Mouse (Mus musculus) erythroid progenitor cell, adult 5-6 weeks (primary cell): ENCODE results near the gene 2210011C24Rik. TPM values are rescaled to one million over a fixed set of nuclear protein-coding genes. Genes with fewer than 3 reads are reported as not detected.
A peak's percentile ranks its signal among the peaks of the same experiment; 100 is the strongest.

ENCODE experiments used
- ATAC-seq: replicated peaks from 2 replicates; pipeline ENCODE4 v1.8.0; 2016; ENCODE audit warnings: moderate number of reproducible peaks, mild to moderate bottlenecking, moderate TSS enrichment, inconsistent platforms; ENCODE audit not compliant: poor library complexity, low FRiP score, severe bottlenecking
- total RNA-seq, 2 experiments: library from RNA; stranded (forward) in 1 of 2; stranded (reverse) in 1 of 2; fragments of 150-400 nt in 1 of 2; fragments of 186-747, 209-891 nt in 1 of 2; gene quantifications; 2 replicates each; pipeline versions ENCODE4 v1.2.3 to v1.2.4; 2015 to 2017; ENCODE audit warnings: low replicate concordance in 2 of 2

2210011C24Rik gene
- not detected in 2 replicates for total RNA-seq (2015; ENCODE audit: low replicate concordance)
- not detected in 2 replicates for total RNA-seq (2017; ENCODE audit: low replicate concordance)

DNA sequence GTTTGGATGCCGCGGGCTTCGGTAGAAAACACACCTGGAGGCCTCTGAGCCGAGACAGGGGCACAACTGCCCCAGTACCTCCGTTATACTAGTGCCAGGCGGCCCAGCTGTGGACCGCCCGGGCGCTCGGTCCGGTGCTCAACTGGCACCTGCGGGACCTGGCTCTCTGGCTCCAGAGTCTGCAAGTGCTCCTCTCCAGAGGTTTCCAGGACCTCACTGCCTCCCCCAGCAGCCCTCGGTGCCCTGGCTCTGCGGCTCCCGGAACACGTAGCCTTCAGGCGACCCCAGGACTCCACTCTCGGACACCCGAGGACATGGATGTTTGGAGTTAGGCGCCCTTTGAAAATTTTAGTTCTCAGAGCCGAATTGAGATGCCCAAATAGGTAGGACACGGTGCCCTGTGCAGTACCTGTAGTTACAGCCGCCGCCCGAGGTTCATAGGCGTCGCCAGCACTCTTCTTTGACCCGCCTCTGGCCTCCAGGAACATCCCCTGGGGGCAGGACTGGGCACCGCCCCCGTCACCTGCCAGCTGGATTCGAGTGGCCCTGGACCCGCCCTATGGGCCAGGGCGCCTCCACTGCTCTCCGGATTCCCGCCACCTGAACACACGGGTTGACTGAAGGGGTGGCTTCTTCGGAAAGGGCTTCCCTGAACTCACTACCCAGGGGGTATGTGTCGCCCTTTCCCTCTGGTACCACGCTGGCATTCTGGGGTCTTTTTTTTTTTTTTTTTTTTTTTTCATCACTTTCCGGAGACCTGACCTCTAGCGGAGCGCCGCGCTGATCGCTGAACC is at the start of gene 2210011C24Rik:
Gene 2210011C24Rik (minus strand): TSS at position 467 of the 794 bp plus-strand sequence.
- no peak for ATAC-seq

DNA sequence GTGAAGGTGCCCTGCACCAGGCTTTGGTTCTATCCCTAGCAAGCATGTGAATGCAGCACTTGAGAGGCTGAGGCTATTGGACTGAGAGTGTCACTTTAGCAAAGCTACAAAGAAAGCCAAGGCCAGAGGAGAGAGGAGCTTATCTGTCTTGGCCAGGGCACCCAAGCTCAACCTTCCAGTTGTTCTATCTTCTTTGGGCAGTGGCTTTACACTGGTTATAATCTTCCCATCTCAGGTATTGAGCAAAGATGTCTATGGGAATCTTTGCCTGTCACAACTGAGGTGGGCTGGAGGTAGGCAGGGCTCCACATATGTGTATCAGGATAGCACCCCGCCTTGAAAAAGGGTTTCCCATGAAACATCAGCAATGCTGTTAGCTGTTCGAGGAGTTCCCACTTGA is 48.3 kb upstream of the 2210011C24Rik start:
- no peak for ATAC-seq

DNA sequence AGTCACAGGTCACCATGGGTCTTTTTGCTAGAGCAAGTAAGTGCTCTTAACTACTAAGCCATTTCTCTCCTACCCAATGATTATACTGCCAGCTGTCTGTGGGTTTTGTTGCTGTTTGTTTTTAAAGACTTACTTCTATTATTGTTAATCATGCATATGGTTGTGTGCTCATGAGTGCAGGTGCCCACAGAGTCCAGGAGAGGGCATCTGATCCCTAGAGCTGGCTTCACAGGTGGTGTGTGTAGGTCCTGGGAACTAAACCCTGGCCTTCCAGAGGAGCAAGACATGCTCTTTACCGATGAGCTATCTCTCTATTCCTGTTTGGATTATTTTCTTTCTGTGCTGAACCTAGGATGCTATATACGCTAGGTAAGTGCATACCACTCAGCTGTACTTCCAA is 47.3 kb upstream of the 2210011C24Rik start:
- no peak for ATAC-seq

DNA sequence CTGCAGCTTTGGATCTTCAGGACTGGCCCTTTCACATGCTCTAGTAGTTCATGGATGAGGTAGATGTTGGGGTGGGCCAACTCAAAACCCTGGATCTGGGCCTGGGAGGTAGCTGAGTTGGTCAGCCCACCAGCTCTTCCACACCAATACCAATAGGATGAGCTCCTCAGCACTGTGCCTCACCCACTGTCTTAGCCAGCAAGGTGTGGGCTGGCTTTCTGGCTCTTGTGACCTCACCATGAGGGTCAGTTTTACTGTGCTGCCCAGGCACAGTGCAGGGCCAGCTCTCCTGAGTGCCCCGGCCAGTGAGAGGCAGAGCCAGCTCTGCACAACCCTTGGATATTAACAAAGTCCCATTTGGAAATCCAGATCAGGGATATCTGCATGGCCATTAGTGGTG is 45.9 kb upstream of the 2210011C24Rik start:
- ATAC-seq, result no peak

DNA sequence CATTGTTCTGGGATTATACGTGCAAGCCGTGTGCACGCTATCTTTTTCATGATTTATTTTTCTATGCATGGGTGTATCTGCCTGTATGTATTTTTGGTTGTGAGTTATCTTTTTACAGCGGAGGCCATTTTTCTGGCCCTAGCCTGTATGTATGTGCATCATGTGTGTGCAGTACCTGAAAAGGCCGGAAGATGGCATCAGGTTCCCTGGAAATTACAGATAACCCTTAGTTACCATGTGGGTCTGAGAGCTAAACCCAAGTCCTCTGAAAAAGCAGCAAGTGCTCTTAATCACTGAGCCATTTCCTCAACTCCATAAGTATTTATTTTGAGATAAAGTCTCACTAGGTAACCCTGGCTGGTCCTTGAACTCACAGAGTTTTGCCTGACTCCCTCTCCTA is 41.3 kb upstream of the 2210011C24Rik start:
- ATAC-seq, result no peak

DNA sequence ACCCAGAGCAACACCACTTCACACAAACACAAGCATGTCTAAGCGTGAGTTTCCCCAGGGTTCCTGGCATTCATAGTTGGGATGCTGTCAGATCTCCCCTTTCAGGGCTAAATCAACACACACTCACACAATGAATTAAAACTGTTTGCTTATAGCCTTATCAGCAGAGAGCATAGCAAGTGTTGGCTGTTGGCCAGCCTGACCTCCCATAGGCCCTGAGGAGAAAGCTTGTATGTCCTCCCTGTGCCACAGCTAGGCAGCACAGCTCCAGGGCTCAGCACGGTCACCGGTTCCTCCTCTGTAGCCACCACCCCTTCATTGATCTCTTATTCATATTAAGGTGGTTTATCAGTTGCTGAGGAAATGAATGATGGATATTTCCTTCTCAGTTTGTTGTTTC is 40.8 kb upstream of the 2210011C24Rik start:
- ATAC-seq, result peak; percentile 41; the same call in 1 of the 2 replicates

DNA sequence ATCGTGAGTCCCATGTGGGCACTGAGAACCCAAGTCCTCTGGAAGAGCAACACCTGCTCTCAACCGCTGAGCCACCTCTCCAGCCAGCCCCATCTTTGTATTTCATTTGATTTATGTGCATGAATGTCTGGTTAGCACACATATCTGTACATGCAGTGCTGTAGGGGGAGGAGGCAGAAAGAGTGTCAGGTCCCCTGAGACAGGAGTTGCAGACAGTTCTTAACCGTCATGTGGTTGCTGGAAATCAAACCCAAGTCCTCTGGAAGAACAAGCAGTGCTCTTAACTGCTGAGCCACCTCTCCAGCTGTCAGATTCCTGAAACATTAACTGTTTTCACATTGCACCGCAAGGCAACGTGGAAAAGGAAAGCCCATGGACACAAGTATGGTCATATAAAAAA is 36.2 kb upstream of the 2210011C24Rik start:
- ATAC-seq, result no peak

DNA sequence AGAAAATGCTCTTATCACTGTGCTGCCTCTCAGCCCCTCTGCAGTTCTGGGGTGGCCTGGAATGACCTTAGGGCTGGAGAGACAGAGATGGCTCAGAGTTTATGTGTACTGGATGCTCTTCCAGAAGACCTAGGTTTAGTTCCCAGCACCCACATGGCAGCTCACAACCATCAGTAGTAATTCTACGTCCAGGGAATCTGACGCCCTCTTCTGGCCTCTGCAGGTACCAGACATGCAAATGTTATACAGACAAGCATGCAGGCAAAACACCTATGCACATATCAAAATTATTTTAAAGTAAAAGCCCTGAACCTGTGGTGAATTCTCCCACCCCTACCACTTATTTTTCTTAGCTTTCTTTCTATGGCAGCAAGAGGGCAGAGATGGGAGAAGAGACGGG is 34.5 kb upstream of the 2210011C24Rik start:
- no peak for ATAC-seq

DNA sequence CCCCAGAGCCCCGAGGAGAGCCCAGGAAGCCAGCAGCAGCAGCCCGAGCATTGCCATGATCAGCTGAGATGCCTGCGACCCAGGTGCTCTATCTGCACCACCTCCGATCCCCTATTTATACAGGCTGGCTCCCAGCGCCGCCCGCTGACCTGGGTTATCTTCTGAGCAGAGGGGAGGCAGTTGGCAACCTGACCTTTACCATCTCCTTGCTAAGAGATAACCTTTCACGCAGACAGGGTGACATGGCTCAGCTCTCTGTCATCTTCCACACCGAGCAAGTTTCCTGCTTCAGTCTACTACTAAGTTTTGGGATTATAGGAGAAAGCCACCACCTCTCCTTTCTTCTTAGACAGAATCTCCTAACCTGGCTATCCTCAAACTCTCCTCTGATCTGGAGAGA is 32.9 kb upstream of the 2210011C24Rik start, which contains the start of gene Rln3:
Gene Rln3 (minus strand): TSS at position 101 of the 400 bp plus-strand sequence.
- ATAC-seq, result no peak

DNA sequence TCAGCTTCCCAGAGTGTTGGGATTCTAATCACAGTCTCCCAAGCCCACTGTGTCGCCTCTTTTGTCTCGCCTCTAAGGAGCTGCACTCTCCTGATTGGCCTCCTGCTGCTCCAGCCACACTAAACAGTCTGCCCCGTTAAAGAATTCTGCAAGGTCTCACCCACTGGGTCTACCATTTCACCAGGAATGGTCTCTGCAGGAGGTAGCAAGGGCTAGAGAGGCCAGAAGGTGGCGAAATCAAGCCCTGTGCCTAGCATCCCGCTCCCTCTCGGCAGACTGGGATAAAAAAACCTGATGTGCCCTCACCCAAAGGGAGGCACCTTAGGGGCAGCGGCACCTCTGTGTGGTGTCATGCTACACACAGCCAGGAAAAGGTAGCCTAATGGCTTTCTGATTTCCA is 32.1 kb upstream of the 2210011C24Rik start:
- ATAC-seq, result no peak

DNA sequence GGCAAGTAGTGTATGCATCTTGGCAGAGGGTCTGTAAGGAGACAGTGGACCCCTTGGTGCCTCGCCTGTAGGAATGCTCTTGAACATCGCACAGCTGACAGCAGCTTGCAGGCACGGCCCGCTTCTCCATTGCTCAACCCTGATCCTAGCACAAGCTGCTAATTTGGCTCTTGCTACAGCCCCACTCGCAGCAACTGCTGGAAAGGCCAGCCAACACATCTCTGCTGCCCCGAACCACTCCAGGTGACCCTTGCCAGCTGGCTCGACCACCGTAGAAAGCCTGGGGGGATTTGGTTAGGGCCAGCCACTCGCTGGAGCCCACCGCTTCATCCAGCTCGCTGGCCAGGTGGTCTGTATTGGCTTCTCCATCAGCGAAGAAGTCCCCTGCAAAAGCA is 31.0 kb upstream of the 2210011C24Rik start:
- no peak for ATAC-seq

DNA sequence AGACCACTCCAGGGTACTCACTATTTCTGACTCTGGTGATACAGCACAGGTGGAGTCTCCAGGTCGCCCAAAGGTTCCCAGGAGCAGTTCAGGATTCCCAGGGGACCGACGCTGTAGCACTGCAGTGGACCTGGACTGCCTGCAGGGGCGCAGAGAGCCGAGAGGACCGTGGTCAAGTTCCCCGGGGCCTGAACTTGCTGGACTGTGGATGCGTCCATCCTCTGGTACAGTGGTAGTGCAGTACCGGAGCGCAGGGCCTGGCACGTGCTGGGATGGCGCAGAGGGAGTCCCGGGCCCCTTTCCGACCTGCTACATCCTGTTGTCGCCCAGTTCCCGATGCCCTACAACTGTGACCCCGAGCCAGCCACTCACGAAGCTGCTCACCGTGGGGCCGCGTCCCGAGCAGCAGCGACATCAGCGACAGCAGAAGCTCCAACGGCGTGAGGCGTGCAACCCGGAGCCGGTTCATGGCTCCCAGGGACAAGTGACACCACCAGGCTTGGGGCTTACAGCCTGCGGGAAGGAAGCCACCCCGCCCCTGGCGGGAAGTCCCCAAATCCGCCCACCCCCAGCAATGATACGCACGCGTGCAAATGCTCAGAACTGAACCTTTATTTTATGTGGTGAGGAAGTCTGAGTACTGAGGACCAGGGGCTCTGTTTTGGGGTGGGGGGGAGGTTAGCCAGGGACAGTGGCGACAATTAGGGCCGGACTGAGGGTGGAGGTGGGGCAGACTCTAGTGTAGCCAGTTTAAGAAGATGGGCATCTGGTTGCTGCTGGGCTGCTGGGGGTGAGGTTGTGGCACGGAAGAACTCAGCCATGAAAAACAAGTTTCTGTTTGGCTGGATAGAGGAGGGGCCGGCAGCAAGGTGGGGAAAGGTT is 30.3 kb upstream of the 2210011C24Rik start, which contains the start of gene Il27ra:
Gene Il27ra (minus strand): TSS at position 524 of the 882 bp plus-strand sequence.
- ATAC-seq, result peak; percentile 56; the same call in 1 of the 2 replicates

DNA sequence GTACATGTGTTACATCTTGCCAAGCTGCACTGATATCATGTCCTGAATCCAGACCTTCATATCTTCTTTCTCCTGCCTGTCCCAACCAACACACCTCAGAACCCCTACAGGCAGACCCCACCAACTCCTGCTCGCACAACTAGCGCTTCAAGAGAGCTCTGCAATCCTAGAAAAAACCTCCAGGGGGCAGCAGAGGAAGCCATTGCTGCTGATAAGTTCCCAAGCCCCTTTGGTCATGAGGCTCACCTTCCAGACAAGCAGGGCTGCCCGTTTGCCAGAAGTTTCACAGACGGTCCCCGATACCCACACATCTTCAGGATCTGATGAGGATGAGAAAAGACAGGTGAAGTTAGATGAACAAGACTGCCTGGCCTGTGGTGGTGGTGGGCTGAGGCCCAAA is 27.1 kb upstream of the 2210011C24Rik start:
- 0 out of 2 replicates have a peak, but pooled peaks have one; percentile 40 for ATAC-seq

DNA sequence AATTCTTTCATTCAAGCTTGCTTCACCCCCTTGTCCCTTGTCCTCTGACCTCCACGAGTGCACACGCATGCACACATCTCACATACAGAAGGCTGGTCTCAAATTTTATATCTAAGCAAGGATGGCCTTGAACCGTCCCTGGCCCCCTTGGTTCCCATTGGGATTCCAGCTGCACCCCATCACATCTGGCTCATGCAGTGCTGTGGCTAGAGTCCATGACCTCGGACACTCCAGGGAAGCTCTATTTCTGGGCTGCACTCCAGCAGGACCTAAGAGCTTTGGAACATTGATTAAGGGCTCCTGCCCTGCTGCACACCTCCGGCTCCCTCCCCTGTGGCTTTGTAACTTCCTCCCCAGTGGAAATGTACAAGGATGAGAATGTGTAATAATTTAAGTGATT is 26.0 kb upstream of the 2210011C24Rik start:
- ATAC-seq, result no peak

DNA sequence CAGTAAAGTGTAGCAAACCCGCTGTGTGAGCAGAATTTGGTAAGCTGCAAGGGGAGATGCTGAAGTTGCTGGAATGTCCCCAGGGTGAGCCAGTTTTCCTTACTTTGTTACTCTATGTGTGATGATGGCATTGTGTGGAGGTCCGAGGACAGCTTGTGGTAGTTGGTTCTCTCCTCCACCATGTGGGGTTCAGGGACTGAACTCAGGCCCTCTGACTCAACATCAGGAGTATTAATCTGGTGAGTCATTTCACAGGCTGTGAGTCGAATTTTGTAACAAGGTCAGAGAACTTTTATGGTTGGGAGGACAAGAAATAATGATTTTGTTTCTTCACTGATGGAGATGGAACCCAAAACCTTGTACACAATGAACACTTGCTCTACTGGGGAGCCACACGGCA is 20.8 kb upstream of the 2210011C24Rik start:
- no peak for ATAC-seq

DNA sequence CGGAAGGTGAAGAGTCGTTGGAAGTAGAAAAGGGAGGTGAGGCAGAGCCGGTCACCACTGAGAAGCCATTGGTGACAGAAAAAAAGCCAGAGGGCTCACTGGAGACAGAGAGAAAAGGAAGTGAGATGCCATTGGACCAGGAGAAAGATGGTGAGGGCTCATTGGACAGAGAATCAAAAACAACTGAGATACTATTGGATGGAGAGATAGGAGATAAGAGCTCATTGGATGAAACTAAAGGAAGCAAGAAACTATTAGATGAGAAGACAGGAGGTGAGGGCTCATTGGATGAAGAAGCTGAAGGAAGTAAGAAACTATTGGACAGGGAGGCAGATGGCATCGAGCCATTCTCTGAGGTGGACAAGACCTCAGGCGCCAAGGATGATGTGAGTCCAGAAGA is 17.3 kb upstream of the 2210011C24Rik start:
- ATAC-seq, result no peak

DNA sequence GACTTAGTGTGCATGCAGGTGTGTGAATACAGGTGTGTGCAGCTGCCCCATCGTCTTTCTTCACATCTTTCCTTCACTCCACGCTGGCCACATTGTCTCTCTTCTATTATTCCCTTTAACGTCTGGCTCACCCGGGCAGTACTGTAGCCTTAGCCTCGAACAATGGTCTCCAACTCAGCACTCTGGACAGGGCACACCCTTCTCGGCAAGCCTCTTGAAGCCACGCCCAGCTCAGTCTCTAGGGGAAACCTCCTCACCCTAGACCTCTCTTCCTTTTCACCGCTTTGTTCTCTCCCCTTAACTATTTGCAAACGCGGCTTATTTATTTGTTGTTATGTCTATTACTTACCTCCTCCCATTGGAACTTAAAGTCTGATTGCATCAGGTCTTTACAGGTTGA is 15.5 kb upstream of the 2210011C24Rik start:
- ATAC-seq, result no peak

DNA sequence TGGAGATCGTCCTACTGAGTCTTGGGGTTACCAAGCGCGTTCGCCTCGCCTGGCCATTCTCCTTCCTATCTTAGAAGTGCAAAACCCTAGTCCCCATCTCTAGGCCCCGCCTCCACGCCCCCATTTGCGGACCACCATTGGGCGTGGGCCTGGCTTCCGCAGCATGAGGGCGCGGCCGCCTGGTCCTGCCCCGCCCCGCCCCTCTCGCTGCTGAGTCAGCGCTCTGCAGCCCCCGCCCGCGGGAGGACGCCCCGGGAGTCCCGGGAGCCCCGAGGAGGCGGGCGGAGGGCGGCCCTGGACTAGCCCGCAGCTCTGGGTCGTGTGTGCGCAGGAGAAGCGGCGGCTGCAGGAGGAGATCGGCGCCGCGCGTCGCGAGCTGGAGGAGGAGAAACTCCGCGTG is 13.9 kb upstream of the 2210011C24Rik start:
- no peak for ATAC-seq

DNA sequence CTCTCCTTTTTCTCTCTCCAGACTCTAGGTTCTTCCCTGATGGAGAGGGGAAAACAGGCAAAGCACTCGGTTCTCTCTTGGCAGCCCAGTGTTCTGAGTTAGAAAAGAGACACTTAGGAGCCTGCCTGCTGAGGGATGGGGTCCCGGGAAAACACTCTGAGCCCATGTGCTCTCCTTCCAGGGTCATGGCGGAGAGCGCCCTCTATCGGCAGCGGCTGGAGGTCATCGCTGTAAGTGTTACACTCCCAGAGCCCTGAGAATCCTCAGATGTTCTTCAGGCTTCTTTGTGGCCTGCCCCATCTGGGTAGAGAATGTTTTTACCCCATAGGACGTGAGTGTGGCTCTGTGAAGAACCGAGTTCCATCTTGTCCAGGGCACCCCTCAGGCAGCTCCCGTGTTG is 12.2 kb upstream of the 2210011C24Rik start:
- peak; percentile 52; the same call in 1 of the 2 replicates for ATAC-seq

DNA sequence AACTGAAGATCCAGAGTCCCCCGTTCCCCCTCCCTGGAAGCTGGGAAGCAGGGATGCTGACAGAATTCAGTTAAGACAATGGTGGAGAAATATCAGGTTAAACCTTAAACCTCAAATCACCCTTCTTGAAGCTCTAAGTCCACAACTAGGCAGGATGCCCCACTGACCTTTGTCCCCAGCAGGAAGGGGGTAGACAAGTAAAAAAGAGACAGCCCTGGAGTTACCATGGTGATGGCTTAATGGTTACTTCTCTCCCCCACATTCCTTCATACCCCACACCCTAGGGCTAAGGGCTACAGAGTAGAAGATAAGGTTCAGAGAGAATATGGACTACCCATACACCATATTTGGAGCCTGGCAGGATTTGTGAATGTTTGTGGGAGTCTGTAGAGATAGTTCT is 11.7 kb upstream of the 2210011C24Rik start:
- ATAC-seq, result no peak

DNA sequence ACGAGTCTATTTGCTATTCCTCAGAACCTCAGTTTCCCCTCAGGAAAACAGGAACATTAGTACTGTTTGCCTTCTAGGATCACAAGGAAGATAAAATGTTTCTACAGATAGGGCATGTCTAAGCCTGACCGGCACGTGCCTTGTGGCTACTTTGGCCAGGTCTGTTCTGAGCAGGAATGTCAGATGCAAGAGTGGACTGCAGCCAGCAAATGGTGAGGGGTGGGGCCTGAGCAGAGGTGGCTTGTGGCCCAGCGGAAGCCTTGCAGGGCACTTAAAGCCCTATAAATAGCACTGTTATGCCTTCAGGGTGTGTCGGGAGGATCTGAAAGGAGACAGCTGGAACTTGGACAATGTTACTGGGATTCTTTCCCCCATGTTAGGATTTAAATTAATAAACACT is 11.1 kb upstream of the 2210011C24Rik start:
- ATAC-seq, result no peak
